In the genomic region with DNA sequence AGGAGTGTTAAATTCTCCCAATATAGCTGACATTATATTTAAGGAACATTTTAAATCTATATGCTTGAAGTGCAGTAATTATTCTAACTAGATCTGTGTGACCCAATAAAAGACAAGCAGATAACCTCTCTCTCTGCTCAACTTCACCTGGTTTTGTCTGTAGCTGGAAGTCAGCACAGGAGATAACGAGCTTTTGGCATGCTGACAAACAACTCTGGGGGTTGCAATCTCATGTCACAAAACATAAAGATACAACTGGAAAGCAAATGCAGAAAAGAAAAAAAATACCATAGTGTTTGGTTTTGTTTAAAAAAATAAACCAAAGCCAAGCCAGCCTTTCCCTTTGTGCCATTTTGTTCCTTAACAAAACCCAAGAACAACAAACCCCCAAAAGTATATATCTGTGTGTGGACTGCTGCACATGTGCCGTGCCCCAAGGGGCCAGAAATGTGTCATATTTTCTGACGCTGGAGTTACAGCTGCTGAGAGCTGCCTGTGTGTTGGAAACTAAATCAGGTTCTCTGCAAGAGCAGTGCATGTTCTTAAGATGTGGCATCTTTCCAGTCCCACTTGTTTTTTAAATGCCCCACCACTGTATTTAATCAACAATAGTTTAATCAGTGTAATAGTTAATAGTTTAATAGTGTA, we compare ENCODE assay signal across 12 mouse cellular contexts.
"Had no signal": no experiment of that assay in that cellular context is flagged by ENCODE, and none has a peak within 500 bp of the region (broad histone marks: within the 10 kb centered on the region; RNA-seq: fewer than 3 reads in every experiment).

No protein-coding gene starts in this region.

- H3K4me3 ChIP-seq: left cerebral cortex, adult 2 months; liver, embryonic 13.5 days had no signal

- H3K4me2 ChIP-seq: liver, embryonic 13.5 days; midbrain, embryonic 11.5 days had no signal

- H3K27ac ChIP-seq: left cerebral cortex, adult 2 months; liver, embryonic 13.5 days had no signal

- H3K4me1 ChIP-seq: liver, embryonic 13.5 days had no signal

- H3K27me3 ChIP-seq: liver, embryonic 13.5 days had no signal

- H3K9me3 ChIP-seq: liver, embryonic 13.5 days had no signal

- DNase-seq: kidney, postnatal 14 days; kidney, postnatal 4 days; layer of hippocampus, postnatal 36 days; liver, embryonic 13.5 days; lung, adult 2 months; lung, postnatal 14 days; lung, postnatal 4 days; midbrain, embryonic 14.5 days; thymus, adult 18-20 months; thymus, postnatal 36 days had no signal

- H3K9ac ChIP-seq: liver, embryonic 13.5 days had no signal
